Mouse (Mus musculus): ENCODE results near the gene Cstb. TPM values are rescaled to one million over a fixed set of nuclear protein-coding genes. Genes with fewer than 3 reads are reported as not detected.

Cstb gene
- 69.5 and 75.2 TPM in 2 replicates for polyA plus RNA-seq (2012; rRNA removed)

DNA sequence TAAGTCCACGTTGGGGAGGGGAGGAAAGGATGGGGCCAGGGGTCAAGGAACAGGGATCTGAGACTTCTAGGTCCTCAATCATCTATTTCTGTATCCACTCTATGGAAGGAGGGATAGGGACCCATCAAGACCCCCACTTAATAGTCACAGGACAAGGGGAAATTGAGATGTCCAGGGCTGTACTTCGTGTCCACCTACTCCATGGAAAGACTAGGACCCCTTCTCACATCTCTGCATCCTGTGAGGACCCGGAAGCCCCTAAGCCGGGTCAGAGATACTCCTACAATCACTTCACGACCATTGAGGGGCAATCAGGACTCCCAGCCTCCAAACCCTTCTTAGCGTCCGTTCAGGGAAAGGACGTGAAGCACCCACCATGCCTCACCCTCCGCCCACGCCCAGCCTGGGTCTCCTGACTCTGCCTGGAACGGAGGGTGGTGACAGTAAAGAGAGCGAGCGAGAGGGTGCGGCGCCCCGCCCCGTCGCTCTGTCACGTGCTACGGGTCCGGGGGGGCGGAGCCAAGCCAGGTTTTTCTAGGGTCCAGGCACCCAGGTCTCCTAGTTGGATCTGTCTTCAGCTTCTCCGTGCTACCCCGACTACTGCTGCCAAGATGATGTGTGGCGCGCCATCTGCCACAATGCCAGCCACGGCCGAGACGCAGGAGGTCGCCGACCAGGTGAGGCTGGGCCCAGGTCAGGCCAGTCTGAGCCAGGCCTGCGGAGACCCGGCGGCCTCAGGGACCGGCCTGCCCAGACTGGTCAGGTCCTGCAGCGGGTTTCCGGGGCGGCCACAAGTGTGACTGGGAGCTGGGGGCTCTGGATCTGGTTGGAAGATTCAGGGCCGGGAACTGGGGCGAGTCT is at the start of gene Cstb:
TSS of gene Cstb (plus strand) at position 489 of the 861 bp plus-strand sequence.
- DNase-seq (ENCODE audit: extremely low spot score in 1 of 2, low spot score in 1 of 2), result peak; percentile 72 to 91

DNA sequence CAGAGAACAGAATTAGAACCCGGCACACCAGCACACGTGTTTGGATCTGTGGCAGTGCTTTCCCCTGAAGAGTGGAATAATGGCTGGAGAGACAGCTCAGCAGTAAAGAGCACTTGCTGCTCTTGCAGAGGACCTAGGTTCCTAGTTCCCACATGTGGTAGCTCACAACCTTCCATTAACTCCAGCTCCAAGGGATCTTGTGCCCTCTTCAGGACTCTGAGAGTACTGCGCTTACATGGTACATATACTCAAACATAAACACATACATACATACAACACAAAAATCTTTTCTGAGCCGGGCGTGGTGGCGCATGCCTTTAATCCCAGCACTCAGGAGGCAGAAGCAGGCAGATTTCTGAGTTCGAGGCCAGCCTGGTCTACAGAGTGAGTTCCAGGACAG is 47.0 kb upstream of the Cstb start:
- no peak for DNase-seq (ENCODE audit: extremely low spot score in 1 of 2, low spot score in 1 of 2)

GRCm38 (mm10) chr10:78383567-78383966 is 41.9 kb upstream of the Cstb start:
- DNase-seq (ENCODE audit: extremely low spot score in 1 of 2, low spot score in 1 of 2), result peak in 1 of 2 experiments; percentile 36

- peak; percentile 61 to 64 for DNase-seq (ENCODE audit: extremely low spot score in 1 of 2, low spot score in 1 of 2)
These were observed 39.9 kb upstream of the Cstb start for GRCm38 (mm10) chr10:78385520-78385919.

GRCm38 (mm10) chr10:78388216-78388980 is 37.1 kb upstream of the Cstb start:
- DNase-seq (ENCODE audit: extremely low spot score in 1 of 2, low spot score in 1 of 2), result peak in 1 of 2 experiments; percentile 77

DNA sequence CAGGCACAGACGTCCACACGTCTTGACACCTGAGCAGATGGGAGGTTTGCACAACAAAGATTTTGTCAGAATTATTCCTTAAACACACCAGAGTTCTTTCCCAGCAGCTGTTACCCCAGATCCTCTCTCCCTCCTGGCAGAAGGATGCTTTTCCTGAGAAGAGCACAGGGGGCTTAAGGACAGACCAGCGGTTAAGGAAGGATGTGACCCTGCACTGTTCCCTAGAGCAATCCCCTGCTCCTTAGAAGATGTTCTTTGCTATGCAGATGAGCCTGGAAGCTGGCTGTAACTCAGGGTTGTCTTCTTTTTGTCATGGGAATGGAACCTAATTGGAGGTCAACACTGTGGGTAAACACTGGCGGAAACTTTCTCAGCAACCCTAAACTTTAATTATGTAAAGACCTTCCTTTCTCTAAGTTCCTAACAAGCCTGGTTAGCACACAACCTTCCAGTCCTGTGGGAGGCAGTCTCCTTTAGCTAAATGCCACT is 34.4 kb upstream of the Cstb start:
- DNase-seq (ENCODE audit: extremely low spot score in 1 of 2, low spot score in 1 of 2), result no peak

DNA sequence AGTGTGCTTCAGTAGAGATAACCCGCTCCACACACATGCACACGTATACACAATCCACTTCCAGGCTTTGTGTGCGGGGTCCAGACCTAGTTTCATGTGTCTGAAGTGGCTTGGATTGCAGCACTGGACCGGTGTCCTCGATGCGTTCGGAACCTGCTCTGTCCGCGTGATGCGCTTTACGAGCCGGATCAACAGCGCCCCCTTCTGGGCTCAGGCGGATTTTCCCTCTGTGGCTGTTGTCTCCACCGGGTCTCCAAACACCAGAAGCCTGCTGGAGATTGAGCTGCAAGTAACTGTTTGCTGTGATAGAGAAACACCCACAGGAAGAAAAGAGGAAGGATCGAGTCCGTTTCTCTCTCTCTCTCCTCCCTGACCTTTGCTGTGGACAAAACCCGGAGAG is 33.4 kb upstream of the Cstb start:
- peak in 1 of 2 experiments; percentile 91 for DNase-seq (ENCODE audit: extremely low spot score in 1 of 2, low spot score in 1 of 2)

DNA sequence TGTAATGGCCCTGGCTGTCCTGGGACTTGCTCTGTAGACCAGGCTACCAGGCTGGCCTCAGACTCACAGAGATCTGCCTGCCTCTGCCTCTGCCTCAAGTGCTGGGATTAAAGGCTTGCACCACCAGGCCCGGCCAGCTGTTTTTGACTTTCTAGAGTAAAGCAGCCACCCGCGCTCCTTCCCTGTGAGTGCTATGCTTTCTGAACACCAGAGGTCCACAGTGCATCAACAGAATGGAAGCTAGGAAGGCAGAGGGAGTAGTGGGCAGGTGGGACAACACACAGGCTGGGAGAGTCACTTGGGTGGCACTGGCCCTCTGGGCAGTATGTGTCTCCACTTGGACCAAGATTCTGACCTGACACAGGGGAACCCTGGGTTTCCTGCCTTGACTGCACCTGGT is 30.1 kb upstream of the Cstb start:
- DNase-seq (ENCODE audit: extremely low spot score in 1 of 2, low spot score in 1 of 2), result no peak

DNA sequence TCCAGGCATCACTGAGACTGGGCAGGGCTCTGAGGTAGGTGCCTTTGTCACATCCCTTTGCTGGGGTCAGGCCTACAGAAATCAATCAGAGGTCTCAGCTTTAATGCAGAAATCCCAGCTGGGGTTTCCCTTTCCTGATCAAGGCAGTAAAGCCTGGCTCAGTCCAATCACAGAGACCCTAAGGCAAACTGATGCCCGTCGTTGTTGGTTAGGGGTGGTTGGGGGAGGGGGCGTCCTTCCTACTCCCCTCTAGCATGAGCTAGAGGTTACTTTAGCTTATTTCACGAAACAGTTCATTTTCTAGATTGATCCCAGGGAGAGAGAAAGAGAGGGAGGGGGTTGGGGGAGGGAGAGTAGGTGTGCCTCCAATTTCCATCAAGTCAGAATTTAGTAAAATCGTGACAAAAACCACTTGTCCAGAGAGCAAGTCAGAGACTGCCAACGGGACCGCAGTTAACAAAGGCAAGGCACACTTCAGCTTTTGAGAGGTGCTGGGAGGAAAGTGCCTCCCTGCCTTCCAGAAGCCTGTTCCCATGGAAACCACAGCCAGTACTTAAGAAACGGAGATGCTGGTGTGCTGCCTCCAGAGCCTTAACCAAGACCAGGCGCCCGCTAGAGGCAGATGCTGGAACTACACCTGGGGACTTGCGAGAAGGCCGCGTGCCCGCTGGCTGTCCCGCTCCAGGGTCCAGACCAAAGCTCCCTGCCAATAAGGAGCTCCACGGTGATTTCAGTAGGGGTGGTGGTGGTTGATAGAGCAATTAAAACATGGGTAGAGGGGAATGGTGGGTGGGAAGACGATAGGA is 29.4 kb upstream of the Cstb start:
- DNase-seq (ENCODE audit: extremely low spot score in 1 of 2, low spot score in 1 of 2), result peak; percentile 94 to 100

DNA sequence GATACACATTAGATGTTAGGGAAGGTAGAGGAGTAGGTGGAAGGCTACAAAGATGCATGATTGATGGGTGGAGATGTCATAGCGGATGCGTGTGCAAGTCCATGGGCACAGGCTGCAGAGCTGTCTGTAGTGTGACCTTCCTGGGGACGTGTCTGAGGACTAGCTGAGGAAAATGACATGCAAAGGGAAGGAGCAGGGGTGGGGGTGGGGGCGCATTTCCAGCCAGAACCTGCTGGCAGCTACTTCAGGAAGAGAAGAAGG is 28.9 kb upstream of the Cstb start:
- DNase-seq (ENCODE audit: extremely low spot score in 1 of 2, low spot score in 1 of 2), result no peak

DNA sequence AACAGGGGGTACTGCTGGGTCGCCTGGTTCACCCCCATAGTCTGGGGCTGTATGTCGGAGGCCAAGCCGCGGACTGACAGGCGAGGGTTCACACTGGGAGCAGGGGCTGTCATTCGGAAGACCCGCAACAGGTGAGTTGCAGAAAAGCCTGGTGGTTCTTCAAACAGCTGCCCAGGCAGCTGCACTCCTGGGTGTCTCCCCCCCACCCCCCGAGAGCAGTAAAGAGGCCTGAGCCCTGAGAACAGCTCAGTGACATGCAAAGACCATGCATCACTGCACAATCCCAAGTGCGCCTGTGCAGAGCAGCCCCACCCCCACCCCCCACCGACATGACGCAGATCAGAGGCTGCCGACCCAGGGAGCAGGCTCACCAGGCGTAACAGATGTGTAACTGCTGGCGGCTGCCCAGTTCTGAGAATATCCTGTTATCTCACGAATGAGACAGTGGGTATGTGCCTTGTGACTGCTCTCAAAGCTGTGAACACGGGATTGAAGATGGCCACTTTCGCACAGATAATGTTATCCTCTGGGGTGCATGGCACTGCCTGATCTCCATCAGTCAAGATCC is 26.3 kb upstream of the Cstb start:
- DNase-seq (ENCODE audit: extremely low spot score in 1 of 2, low spot score in 1 of 2), result peak in 1 of 2 experiments; percentile 47

GRCm38 (mm10) chr10:78401127-78401526 is 24.3 kb upstream of the Cstb start:
- no peak for DNase-seq (ENCODE audit: extremely low spot score in 1 of 2, low spot score in 1 of 2)

DNA sequence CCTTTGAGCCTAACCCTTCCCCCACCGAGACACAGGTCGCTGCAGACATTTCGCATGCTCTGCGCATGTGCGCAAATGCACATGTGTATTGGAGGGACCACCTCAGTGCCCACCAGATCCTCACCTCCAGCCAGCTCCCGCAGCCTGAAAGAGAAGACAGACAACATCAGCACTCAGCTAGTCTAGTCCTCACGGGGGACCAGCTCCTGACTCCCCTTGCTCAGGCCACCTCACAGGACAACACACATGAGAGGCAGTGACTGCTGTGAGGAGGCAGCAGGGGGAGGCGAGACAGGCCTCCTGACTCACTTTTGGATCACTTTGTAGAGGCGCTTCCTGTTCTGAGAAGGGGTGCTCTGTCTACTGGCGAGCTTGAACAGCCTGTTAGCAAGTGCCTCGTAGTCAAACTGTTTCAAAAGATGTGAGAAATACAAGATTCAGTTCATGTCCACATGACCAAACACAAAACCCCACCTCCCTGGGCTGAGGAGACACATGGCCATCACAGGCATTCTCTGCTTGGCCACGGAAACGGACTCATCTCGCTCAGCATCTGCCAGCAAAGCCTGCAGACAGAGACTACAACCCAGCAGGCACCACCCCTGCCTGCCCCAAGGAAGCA is 23.1 kb upstream of the Cstb start:
- no peak for DNase-seq (ENCODE audit: extremely low spot score in 1 of 2, low spot score in 1 of 2)

GRCm38 (mm10) chr10:78406152-78406551 is 19.3 kb upstream of the Cstb start:
- DNase-seq (ENCODE audit: extremely low spot score in 1 of 2, low spot score in 1 of 2), result no peak

GRCm38 (mm10) chr10:78407132-78407531 is 18.3 kb upstream of the Cstb start:
- DNase-seq (ENCODE audit: extremely low spot score in 1 of 2, low spot score in 1 of 2), result no peak

DNA sequence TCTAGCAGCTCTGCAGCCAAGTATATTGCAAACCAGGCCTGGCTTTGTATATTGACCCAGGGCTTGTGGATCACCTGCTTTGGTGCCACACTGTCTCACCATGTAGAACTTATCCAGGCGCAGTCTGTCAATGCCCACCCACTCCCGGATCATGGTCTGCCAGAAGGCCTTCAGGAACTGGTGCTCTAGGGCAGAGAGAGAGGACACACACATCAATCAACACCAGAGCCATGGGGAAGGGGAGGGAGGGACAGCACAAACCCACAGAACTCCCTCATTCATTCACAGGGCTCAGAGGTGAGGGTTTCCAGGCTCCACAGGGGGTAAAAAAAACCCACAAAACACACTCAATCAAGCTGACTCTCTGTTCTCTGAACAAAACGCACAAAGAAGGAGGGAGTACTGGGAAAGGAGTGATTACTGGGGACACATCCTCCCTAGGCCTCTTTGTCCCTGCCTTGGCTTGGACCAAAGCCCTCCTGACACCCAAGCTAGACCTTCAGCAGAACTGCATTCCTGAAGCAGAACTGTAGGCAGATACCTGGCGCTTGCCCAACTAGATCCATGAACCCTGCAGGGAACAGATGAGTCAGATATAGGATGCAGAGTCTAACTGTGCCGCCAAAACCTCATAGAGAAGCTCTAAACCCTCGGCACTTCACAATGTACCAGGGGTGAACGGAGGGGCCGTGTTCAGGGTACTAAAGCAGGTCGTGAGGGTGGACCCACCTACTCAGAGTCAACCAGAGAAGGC is 16.3 kb upstream of the Cstb start:
- DNase-seq (ENCODE audit: extremely low spot score in 1 of 2, low spot score in 1 of 2), result no peak

DNA sequence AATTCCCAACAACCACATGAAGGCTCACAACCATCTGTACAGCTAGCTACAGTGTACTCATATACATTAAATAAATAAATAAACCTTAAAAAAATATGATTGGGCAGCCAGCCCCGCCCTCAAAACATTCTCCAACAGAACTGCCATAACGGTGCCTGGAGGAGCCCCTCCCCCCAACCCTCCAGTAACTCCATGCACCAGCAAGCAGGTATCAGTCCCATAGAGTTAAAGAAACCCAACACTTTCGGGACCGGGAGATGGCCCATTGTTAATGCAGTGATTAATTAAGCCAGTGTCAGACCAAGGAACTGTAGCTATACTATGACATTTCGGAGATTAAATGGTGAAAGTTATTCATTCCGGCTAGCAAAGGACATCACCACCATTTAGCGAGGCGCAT is 13.6 kb upstream of the Cstb start:
- DNase-seq (ENCODE audit: extremely low spot score in 1 of 2, low spot score in 1 of 2), result peak in 1 of 2 experiments; percentile 28

- DNase-seq (ENCODE audit: extremely low spot score in 1 of 2, low spot score in 1 of 2), result peak; percentile 93 to 98
These were observed 12.9 kb upstream of the Cstb start, which contains the start of gene Rrp1 for GRCm38 (mm10) chr10:78412319-78413151. Rrp1 (minus strand) TSS chr10:78413043.

GRCm38 (mm10) chr10:78413152-78413520 is 12.3 kb upstream of the Cstb start:
- DNase-seq (ENCODE audit: extremely low spot score in 1 of 2, low spot score in 1 of 2), result no peak

All from frontal cortex, adult 2 months (tissue).